Mouse (Mus musculus): ENCODE measurements around the gene Mta1.

DNA sequence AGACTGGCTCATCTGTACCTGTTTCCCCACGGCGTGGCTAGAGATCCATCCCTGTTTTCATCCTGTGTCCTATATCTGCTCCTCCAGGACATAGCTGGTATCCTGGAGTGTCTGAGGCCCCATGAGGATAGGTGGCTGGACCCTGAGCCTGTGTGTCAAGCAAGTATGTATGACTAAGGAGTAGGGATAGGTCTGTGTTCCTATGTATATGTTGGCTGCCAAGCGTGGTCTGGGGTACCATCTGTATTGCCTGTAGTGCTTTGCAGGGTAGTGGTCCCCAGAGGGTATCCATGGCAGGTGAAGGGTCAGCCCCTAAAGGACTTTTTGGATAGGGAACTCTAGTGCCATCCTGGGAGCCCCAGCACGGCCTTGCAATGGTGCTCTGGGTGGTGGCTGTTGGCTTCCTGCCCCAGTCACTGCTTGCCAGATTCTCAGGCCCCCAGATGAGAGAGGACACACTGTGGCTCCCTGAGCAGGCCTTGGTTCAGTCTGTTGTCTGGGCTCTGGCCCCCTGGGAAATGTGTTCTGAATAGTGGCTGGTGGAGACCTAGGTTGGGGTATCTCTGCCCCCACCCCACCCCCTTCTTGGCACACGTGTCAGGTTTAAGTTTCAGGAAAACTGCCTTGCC lies 2.5 kb downstream of the Mta1 start:
- TF ChIP-seq CTCF (IDR thresholded peaks at IDR 0.05; ENCODE audit: control insufficient read depth, insufficient read depth, insufficient read length) (no peak), CEBPB (IDR thresholded peaks at IDR 0.05; ENCODE audit: low read depth) (no peak), USF1 (IDR thresholded peaks at IDR 0.05; ENCODE audit: low read depth) (no peak), MYOG (IDR thresholded peaks at IDR 0.05; ENCODE audit: control insufficient read depth, extremely low read depth, insufficient read length) (no peak), MAX (IDR thresholded peaks at IDR 0.05) (no peak), MYOD1 (IDR thresholded peaks at IDR 0.05; ENCODE audit: control insufficient read depth, insufficient read length, low read depth) (no peak)
